Mouse (Mus musculus) forebrain, embryonic 10.5 days (tissue): ENCODE measurements around the gene Nat10. TPM values are rescaled to one million over a fixed set of nuclear protein-coding genes. Genes with fewer than 3 reads are reported as not detected.
A peak's percentile ranks its signal among the peaks of the same experiment; 100 is the strongest.

Experiments used
- DNase-seq: peaks from one replicate; pipeline ENCODE4 v3.0.0-alpha.2; 2017; ENCODE audit warnings: low spot score; ENCODE audit errors: extremely low spot score
- H3K27ac ChIP-seq: fragments of 300-500 bp; sonication (generic); 2 replicates; pipeline ENCODE4 v1.5.1; 2016; ENCODE audit warnings: mild to moderate bottlenecking
- H3K27me3 ChIP-seq: fragments of 300-500 bp; sonication (generic); 2 replicates; pipeline ENCODE4 v1.6.1; 2016; ENCODE audit warnings: mild to moderate bottlenecking; ENCODE audit not compliant: poor library complexity, severe bottlenecking
- H3K36me3 ChIP-seq: fragments of 300-500 bp; sonication (generic); replicated peaks from 2 replicates; pipeline ENCODE4 v1.6.1; 2016; ENCODE audit warnings: mild to moderate bottlenecking, moderate library complexity
- H3K4me1 ChIP-seq: fragments of 300-500 bp; sonication (generic); 2 replicates; pipeline ENCODE4 v1.6.1; 2016
- H3K4me3 ChIP-seq: fragments of 300-500 bp; sonication (generic); 2 replicates; pipeline ENCODE4 v1.5.1; 2016; ENCODE audit warnings: mild to moderate bottlenecking, moderate library complexity
- H3K9me3 ChIP-seq: fragments of 300-500 bp; sonication (generic); 2 replicates; pipeline ENCODE4 v1.6.1; 2016; ENCODE audit warnings: mild to moderate bottlenecking, moderate library complexity
- WGBS: fragments of 180-500 bp; shearing (Covaris S2); methylation state at CpG from one replicate; pipeline ENCODE4 v1.1.7; 2016; 5-methylcytosine and 5-hydroxymethylcytosine counted together
- polyA plus RNA-seq: library from polyadenylated mRNA; unstranded; fragments of >200 nt; fragmentation: Nextera tagmentation; extraction: Ambion mirVana; gene quantifications from 2 replicates; pipeline ENCODE4 v1.2.1, GENCODE M21; 2016

The Nat10 gene
- polyA plus RNA-seq, 1 experiment from 2014 or later = 37.5 TPM

DNA sequence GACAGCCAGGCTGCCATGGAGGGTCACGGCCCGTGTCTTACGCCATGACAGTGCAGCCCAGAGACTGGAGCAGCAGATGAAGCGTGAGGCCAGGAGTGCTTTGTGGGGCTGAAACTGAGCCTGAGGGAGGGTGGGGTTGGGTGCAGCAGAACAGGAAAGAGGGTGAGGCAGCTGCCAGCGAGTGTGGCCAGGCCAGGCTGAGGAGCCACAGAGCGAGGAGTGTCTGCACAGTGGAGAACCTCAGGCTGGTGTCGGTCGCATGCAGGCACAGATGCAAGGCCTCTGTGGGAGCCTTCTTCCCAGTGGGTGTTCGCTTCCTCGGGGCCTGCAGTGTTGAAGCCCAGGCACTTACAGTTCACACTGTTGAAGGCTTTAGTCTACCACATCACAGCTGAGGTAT lies 57.7 kb downstream of the Nat10 start:
- Histone ChIP-seq H3K36me3 (peaks cover 58% of the 10 kb centered on the region), H3K4me3 (no peak overlapping the region), H3K4me1 (peaks cover 20% of the 10 kb centered on the region), H3K27ac (no peak overlapping the region), H3K27me3 (no peaks in the 10 kb centered on the region), H3K9me3 (no peaks in the 10 kb centered on the region)
- DNase-seq = no peak
- WGBS = 82% methylated on average over 10 of the region's 10 CpGs

DNA sequence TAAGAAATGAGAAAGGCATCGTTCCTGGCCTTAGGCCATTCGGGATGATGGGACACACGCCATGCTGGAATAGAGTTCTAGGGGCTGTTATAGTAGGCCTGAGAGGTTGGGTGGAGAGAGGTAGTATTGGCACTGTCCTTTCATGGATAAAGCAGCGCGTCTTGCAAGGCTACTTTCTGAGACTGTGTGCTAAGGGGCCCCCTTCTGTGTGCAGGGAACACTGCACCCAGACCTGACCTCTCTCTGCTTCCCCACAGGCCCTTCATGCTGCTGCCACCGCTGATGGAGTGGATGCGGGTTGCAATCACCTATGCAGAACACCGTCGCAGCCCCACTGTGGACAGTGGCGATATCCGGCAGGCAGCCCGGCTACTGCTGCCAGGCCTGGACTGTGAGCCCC lies 60.6 kb downstream of the Nat10 start:
- Histone ChIP-seq H3K27me3 (no peaks in the 10 kb centered on the region), H3K36me3 (peaks cover 32% of the 10 kb centered on the region), H3K4me3 (no peak overlapping the region), H3K4me1 (peaks cover 12% of the 10 kb centered on the region), H3K9me3 (no peaks in the 10 kb centered on the region), H3K27ac (no peak overlapping the region)
- WGBS = 83% methylated on average over 12 of the region's 12 CpGs
- no peak for DNase-seq

DNA sequence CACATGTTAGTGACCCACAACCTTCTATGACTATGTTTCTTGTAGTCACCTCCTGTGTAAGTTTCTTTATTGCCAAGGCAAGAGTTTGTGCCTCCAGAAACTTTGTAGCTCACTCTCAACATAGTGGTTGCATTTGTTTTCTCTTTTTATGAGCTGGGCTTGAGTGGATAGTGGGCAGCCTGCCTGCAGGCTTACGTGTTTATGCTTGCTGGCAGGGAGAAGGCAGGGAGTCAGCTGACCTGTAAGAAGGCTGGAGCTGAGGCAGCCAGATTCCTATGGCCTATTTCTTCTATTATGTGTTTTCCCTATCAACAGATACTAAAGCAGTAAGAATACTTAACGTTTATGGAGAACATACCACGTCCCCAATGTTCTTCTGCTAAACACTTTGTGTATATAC lies 64.9 kb downstream of the Nat10 start:
- Histone ChIP-seq H3K27me3 (no peaks in the 10 kb centered on the region), H3K27ac (no peak overlapping the region), H3K9me3 (no peaks in the 10 kb centered on the region), H3K4me3 (no peak overlapping the region), H3K4me1 (peaks cover 17% of the 10 kb centered on the region), H3K36me3 (no peaks in the 10 kb centered on the region)
- WGBS = 81% methylated on average over 3 of the region's 3 CpGs
- no peak for DNase-seq

DNA sequence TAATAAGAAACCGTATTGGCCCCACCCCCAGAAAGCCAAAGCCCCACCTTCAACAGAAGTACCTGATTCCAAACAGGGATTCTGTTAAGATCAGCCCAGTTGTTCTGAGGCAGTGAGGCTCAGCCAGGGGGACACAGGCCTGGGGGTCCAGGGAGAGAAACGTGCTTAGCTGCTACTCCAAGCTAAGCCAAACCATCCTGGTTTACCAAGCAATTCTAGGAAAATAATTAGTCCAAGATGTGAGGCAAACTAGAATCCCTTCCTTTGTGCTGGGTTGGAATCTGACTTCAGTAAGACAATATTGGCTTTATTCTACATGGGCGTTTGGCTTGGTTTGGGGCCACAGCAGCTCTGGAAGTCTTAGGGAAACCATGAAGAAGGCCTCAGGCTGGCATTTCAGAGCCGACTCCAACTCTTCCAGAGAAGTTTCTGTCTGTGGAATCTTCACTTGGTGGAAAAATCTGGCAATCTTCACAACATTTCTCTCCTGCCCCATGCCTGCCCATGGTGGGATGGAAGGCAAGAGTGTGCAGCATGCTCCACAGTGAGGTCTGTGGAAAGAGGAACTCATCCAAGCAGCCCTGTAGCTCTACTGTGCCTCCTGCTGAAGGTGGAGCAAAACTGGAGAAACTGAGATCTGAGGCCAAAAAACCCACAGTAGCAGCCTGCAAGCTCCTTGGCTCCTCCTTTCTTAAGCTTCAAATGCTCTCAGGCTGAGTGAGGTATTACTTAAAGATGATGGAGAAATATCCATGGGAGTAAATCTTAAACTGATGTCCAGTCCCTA lies 66.1 kb downstream of the Nat10 start:
- peaks cover 21% of the 10 kb centered on the region for H3K4me1 ChIP-seq
- no peak overlapping the region for H3K4me3 ChIP-seq
- WGBS = 66% methylated on average over 4 of the region's 4 CpGs
- no peak for DNase-seq
- H3K36me3 ChIP-seq = no peaks in the 10 kb centered on the region
- H3K9me3 ChIP-seq = no peaks in the 10 kb centered on the region
- H3K27ac ChIP-seq = peak overlapping the region; percentile 71
- no peaks in the 10 kb centered on the region for H3K27me3 ChIP-seq

DNA sequence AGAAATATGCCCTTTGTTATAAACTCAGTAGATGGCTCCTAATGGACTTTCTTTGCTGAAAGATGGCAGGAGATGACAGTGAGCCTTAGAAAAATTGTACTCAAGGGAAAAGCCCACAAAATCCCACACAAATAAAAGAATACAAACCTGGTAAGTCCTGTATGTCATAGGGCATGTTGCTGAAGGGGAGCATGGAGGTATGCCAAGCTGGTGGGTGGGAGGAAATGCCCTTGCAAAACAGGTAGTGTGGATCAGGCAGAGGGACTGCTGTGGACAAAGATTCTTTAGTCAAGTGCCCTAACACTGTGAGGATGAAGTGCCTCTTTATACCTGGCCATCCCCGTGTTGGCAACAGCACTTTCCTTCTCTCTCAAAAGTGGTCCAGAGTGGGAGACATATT lies 68.3 kb downstream of the Nat10 start:
- WGBS = 84% methylated on average over 1 of the region's 1 CpGs
- H3K27me3 ChIP-seq = no peaks in the 10 kb centered on the region
- no peak overlapping the region for H3K4me3 ChIP-seq
- no peaks in the 10 kb centered on the region for H3K36me3 ChIP-seq
- H3K9me3 ChIP-seq = no peaks in the 10 kb centered on the region
- DNase-seq = no peak
- peaks cover 22% of the 10 kb centered on the region for H3K4me1 ChIP-seq
- H3K27ac ChIP-seq = no peak overlapping the region

DNA sequence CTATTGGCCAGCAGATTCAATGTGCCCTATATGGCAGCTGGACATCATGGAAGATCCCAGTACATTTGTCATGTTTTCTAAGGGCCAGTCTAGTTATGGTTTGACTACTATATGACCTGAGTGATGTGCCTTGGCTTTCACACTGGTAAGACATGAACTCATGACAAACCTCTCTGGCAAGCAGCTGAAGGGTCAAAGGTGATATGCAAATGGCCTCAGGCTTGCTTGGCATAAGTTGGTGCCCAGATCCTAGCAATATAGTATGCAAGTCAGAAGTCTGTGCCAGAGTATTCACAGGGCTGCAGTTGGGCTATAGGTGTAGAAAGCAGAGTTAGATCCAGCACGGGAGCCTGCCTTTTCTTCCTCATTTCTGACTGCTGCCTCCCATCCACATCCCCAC lies 69.8 kb downstream of the Nat10 start:
- WGBS = 79% methylated on average over 1 of the region's 1 CpGs
- Histone ChIP-seq H3K4me3 (no peak overlapping the region), H3K27ac (no peak overlapping the region), H3K36me3 (no peaks in the 10 kb centered on the region), H3K9me3 (no peaks in the 10 kb centered on the region), H3K4me1 (peaks cover 24% of the 10 kb centered on the region), H3K27me3 (no peaks in the 10 kb centered on the region)
- no peak for DNase-seq

DNA sequence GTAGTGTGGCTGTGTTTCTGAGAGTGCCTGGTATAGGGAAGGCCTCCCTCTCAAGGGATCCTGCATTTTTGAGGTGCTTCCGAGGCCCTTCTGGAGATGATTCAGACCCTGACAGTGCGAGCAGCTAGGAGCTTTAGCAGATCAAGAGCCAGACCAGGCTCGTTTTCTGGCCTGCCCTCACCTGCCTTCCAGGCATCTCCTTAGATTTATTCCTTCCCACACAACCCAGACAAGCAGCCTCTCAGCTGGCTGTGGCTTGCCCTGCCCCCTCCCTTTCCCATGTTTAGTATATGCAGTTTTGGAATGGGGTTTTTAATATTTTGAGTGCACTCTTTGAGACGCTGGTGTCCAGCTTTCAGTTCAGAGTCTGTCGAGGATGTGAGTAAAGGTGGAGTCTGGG lies 70.2 kb downstream of the Nat10 start:
- Histone ChIP-seq H3K27ac (peak overlapping the region; percentile 75; the same call in 1 of the 2 replicates), H3K36me3 (no peaks in the 10 kb centered on the region), H3K4me3 (no peak overlapping the region), H3K4me1 (peaks cover 28% of the 10 kb centered on the region), H3K27me3 (no peaks in the 10 kb centered on the region), H3K9me3 (no peaks in the 10 kb centered on the region)
- 58% methylated on average over 5 of the region's 5 CpGs for WGBS
- no peak for DNase-seq

DNA sequence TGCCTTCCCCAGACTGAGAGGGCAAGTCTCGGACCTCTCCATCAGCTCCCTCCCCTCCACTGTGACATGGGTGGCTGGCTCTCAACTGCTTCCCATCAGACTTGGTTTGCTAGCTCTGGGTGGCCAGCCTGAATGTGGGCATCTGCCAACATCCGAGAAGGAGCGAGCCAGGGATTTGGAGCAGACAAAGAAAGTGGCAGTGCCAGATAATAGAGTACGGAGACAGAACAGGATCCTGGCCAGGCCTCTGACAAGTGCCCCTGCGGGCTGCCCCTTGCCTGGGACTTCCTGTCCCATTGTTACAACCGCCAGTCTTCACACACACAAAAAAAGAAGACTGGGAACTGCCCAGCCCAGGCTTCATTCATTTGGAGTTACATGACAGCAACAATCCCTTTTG lies 70.6 kb downstream of the Nat10 start:
- H3K36me3 ChIP-seq = no peaks in the 10 kb centered on the region
- no peaks in the 10 kb centered on the region for H3K9me3 ChIP-seq
- 24% methylated on average over 6 of the region's 6 CpGs for WGBS
- no peaks in the 10 kb centered on the region for H3K27me3 ChIP-seq
- no peak for DNase-seq
- peak overlapping the region; percentile 75 for H3K27ac ChIP-seq
- no peak overlapping the region for H3K4me3 ChIP-seq
- peaks cover 27% of the 10 kb centered on the region for H3K4me1 ChIP-seq

DNA sequence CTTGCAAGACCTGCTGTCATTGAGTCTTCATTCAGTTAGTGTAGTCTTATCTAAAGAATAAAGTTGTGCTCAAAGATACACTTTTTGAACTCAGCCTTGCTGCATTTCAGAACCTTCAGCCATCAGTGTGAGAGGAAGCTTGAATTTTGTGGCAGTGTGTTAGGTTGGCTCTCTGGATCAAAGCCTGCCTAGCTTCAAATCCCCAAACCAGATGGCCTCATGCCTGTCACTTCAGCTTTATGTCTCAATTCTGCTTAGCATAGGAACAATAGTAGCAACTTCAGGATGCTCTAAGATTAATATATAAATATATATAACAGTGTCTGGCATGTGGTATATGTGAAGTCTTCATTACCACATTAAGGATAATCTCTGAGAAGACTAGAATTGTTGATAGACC lies 73.2 kb downstream of the Nat10 start:
- H3K36me3 ChIP-seq = peaks cover 5% of the 10 kb centered on the region; the same call in 1 of the 2 replicates
- no peaks in the 10 kb centered on the region for H3K27me3 ChIP-seq
- H3K4me3 ChIP-seq = no peak overlapping the region
- DNase-seq = no peak
- H3K9me3 ChIP-seq = no peaks in the 10 kb centered on the region
- no peak overlapping the region for H3K27ac ChIP-seq
- peaks cover 38% of the 10 kb centered on the region for H3K4me1 ChIP-seq

DNA sequence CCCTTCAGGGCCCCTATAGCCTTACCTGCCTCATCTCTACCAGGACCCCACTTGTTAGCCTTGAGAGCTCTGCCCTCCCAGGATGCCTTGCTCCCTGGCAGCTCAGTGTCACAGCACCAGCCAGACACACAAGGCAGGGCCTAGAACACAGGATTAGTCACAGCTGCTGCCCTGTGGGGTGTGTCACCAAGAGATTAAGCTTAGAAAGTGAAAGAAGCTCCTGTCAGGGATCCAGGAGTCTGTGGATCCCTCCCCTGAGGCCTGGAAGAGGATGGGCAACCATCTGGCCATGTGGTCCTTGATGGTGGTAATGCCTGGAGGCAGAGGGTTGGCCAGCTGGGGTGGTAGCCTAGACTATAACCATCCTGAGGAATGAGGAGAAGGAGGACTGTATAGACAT lies 73.9 kb downstream of the Nat10 start:
- no peak overlapping the region for H3K27ac ChIP-seq

DNA sequence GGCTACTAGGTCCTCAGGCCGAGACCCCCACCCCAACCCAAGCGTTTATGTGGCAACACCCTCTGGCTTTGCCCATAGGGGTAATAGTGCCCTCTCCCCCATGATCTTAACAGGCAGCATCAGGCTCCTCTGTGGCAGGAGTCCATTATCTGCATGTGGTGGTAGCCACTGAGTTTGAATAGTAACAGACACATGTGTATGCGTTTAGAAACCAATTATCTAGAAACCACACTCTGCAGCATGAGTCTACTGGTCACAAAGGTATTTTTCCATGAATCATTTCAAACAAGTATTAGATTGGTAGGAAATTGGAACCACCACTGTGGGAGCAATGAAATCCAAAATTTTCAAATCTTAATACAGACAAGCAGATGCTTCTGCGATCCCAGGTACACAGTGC lies 75.5 kb downstream of the Nat10 start:
- 87% methylated on average over 4 of the region's 4 CpGs for WGBS
- Histone ChIP-seq H3K4me1 (peaks cover 47% of the 10 kb centered on the region), H3K27ac (peak overlapping the region; percentile 22; the same call in 1 of the 2 replicates)

More for the DNA sequence above, 73.9 kb downstream of the Nat10 start:
- Histone ChIP-seq H3K27me3 (no peaks in the 10 kb centered on the region), H3K9me3 (no peaks in the 10 kb centered on the region), H3K4me1 (peaks cover 46% of the 10 kb centered on the region), H3K4me3 (no peak overlapping the region), H3K36me3 (peaks cover 5% of the 10 kb centered on the region; the same call in 1 of the 2 replicates)
- no peak for DNase-seq

DNA sequence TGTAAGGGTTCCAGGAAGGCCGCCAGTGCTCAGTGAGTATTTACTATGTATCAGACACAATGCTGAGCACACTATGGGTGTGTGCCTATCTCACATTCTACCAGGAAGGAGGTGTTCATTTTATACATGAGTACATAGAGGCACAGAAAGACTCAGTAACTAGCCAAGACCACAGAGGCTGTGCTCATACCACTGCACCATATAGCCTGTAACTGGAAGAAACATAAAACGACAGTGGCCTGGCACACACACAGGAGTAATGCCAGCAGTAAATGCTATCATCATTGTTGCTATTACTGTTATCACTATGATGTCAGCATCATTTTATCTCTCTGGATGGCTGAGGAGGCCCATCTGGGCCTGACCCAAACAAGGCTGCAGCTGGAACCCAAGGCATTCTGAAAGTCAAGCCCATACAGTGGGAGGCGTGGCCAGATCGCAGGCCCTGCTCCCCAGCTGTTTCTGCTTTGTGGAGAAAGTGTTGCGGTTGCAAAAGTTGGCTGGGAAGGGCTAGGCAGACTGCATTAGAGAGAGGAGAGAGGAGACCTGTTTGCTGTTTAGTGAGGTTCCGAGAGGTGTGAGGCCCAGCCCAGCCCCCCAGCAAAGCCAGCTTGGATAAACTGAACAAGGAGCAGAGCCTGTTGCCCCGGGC lies 76.0 kb downstream of the Nat10 start:
- DNase-seq = no peak
- H3K27me3 ChIP-seq = no peaks in the 10 kb centered on the region
- H3K36me3 ChIP-seq = peaks cover 5% of the 10 kb centered on the region; the same call in 1 of the 2 replicates
- H3K27ac ChIP-seq = peak overlapping the region; percentile 22; the same call in 1 of the 2 replicates
- H3K9me3 ChIP-seq = no peaks in the 10 kb centered on the region
- WGBS = 73% methylated on average over 7 of the region's 7 CpGs
- H3K4me3 ChIP-seq = no peak overlapping the region
- H3K4me1 ChIP-seq = peaks cover 42% of the 10 kb centered on the region

More for the DNA sequence above, 75.5 kb downstream of the Nat10 start:
- no peaks in the 10 kb centered on the region for H3K27me3 ChIP-seq
- peaks cover 5% of the 10 kb centered on the region; the same call in 1 of the 2 replicates for H3K36me3 ChIP-seq
- no peak overlapping the region for H3K4me3 ChIP-seq
- DNase-seq = no peak
- no peaks in the 10 kb centered on the region for H3K9me3 ChIP-seq

DNA sequence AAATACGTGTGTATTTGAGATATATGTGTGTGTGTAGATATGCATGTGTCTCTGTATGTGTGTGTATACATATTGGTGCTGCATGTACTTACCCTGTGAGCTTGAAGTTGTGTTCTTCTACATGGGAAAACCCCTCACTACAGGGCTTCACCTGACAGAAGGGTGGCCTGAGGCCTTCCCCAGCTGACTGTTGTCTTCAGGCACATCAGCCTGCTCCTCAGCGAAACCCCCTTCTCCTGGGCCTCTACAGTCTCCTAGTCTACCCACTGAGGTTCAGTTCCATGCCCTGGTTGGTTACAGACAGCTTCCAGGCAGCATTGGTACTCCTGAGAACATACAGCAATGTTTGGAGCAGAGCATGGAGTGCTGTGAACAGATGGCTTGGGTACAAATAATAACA lies 76.6 kb downstream of the Nat10 start:
- H3K36me3 ChIP-seq = peaks cover 5% of the 10 kb centered on the region; the same call in 1 of the 2 replicates
- no peaks in the 10 kb centered on the region for H3K27me3 ChIP-seq
- H3K27ac ChIP-seq = no peak overlapping the region
- H3K9me3 ChIP-seq = no peaks in the 10 kb centered on the region
- H3K4me1 ChIP-seq = peaks cover 39% of the 10 kb centered on the region
- 94% methylated on average over 2 of the region's 2 CpGs for WGBS
- DNase-seq = no peak
- no peak overlapping the region for H3K4me3 ChIP-seq
